Mouse (Mus musculus): ENCODE results near the gene Rab14. TPM values are rescaled to one million over a fixed set of nuclear protein-coding genes. Genes with fewer than 3 reads are reported as not detected.

Gene Rab14
- 462 and 482 TPM in 2 replicates for polyA plus RNA-seq (2015; fragmentation: Nextera tagmentation; extraction: Ambion mirVana)

GRCm38 (mm10) chr2:35200898-35201668, at the start of gene Rab14:
Rab14 (minus strand) TSS chr2:35201120.
- H3K9me3 ChIP-seq, result no peaks in the 10 kb centered on the region
- no peaks in the 10 kb centered on the region for H3K36me3 ChIP-seq
- H3K4me1 ChIP-seq (replicated peaks), result peaks cover 21% of the 10 kb centered on the region
- peak within 1 kb of the TSS; percentile 98 for H3K27ac ChIP-seq
- H3K4me2 ChIP-seq, result peak within 1 kb of the TSS; percentile 96
- H3K9ac ChIP-seq, result peak within 1 kb of the TSS; percentile 97
- under 1% methylated on average over 46 of the region's 47 CpGs for WGBS
- peak within 1 kb of the TSS; percentile 99 for H3K4me3 ChIP-seq
- ATAC-seq (ENCODE audit: low FRiP score), result peak; percentile 97
- H3K27me3 ChIP-seq, result no peaks in the 10 kb centered on the region

- 0 out of 2 replicates have a peak, but pooled peaks cover 5% of the 10 kb centered on the region for H3K9me3 ChIP-seq
- no peak overlapping the region for H3K4me2 ChIP-seq
- ATAC-seq (ENCODE audit: low FRiP score), result no peak
- no peak overlapping the region for H3K9ac ChIP-seq
- H3K4me3 ChIP-seq, result no peak overlapping the region
- no peaks in the 10 kb centered on the region for H3K36me3 ChIP-seq
- H3K27me3 ChIP-seq, result no peaks in the 10 kb centered on the region
- no peak overlapping the region for H3K27ac ChIP-seq
- 78% methylated on average over 5 of the region's 5 CpGs for WGBS
- H3K4me1 ChIP-seq (replicated peaks), result no peaks in the 10 kb centered on the region
These were observed 46.8 kb upstream of the Rab14 start for GRCm38 (mm10) chr2:35247763-35248162.

GRCm38 (mm10) chr2:35244241-35244640, 43.3 kb upstream of the Rab14 start:
- H3K4me2 ChIP-seq, result no peak overlapping the region
- 0 out of 2 replicates have a peak, but pooled peaks cover 7% of the 10 kb centered on the region for H3K9me3 ChIP-seq
- no peaks in the 10 kb centered on the region for H3K36me3 ChIP-seq
- no peak for ATAC-seq (ENCODE audit: low FRiP score)
- no peak overlapping the region for H3K27ac ChIP-seq
- no peak overlapping the region for H3K9ac ChIP-seq
- H3K4me1 ChIP-seq (replicated peaks), result no peaks in the 10 kb centered on the region
- no peaks in the 10 kb centered on the region for H3K27me3 ChIP-seq
- H3K4me3 ChIP-seq, result no peak overlapping the region
- WGBS, result 70% methylated on average over 3 of the region's 3 CpGs

GRCm38 (mm10) chr2:35235021-35235420, 34.1 kb upstream of the Rab14 start:
- 74% methylated on average over 6 of the region's 6 CpGs for WGBS
- ATAC-seq (ENCODE audit: low FRiP score), result no peak
- Histone ChIP-seq H3K4me1 (replicated peaks) (peaks cover 22% of the 10 kb centered on the region), H3K4me3 (no peak overlapping the region), H3K9ac (no peak overlapping the region), H3K36me3 (no peaks in the 10 kb centered on the region), H3K27ac (no peak overlapping the region), H3K4me2 (no peak overlapping the region), H3K9me3 (no peaks in the 10 kb centered on the region), H3K27me3 (no peaks in the 10 kb centered on the region)

GRCm38 (mm10) chr2:35233898-35234297, 33.0 kb upstream of the Rab14 start:
- Histone ChIP-seq H3K36me3 (no peaks in the 10 kb centered on the region), H3K4me3 (no peak overlapping the region), H3K9me3 (no peaks in the 10 kb centered on the region), H3K9ac (no peak overlapping the region), H3K27ac (no peak overlapping the region), H3K27me3 (no peaks in the 10 kb centered on the region), H3K4me1 (replicated peaks) (peaks cover 22% of the 10 kb centered on the region), H3K4me2 (no peak overlapping the region)
- ATAC-seq (ENCODE audit: low FRiP score), result no peak
- WGBS, result 20% methylated on average over 3 of the region's 3 CpGs

- Histone ChIP-seq H3K4me1 (replicated peaks) (peaks cover 22% of the 10 kb centered on the region), H3K9ac (no peak overlapping the region), H3K4me3 (no peak overlapping the region), H3K36me3 (no peaks in the 10 kb centered on the region), H3K27ac (no peak overlapping the region), H3K9me3 (no peaks in the 10 kb centered on the region), H3K4me2 (no peak overlapping the region), H3K27me3 (no peaks in the 10 kb centered on the region)
- no peak for ATAC-seq (ENCODE audit: low FRiP score)
- 70% methylated on average over 17 of the region's 17 CpGs for WGBS
These were observed 31.9 kb upstream of the Rab14 start for GRCm38 (mm10) chr2:35232595-35233445.

- Histone ChIP-seq H3K4me1 (replicated peaks) (peaks cover 22% of the 10 kb centered on the region), H3K27me3 (no peaks in the 10 kb centered on the region), H3K27ac (no peak overlapping the region), H3K9ac (no peak overlapping the region), H3K4me3 (no peak overlapping the region), H3K4me2 (no peak overlapping the region), H3K36me3 (no peaks in the 10 kb centered on the region), H3K9me3 (no peaks in the 10 kb centered on the region)
- 46% methylated on average over 2 of the region's 2 CpGs for WGBS
- no peak for ATAC-seq (ENCODE audit: low FRiP score)
These were observed 31.0 kb upstream of the Rab14 start for GRCm38 (mm10) chr2:35231871-35232270.

- Histone ChIP-seq H3K9me3 (no peaks in the 10 kb centered on the region), H3K27me3 (no peaks in the 10 kb centered on the region), H3K4me1 (replicated peaks) (peaks cover 22% of the 10 kb centered on the region), H3K9ac (no peak overlapping the region), H3K4me2 (no peak overlapping the region), H3K27ac (no peak overlapping the region), H3K4me3 (no peak overlapping the region), H3K36me3 (no peaks in the 10 kb centered on the region)
- no peak for ATAC-seq (ENCODE audit: low FRiP score)
- WGBS, result 33% methylated on average over 8 of the region's 8 CpGs
These were observed 29.3 kb upstream of the Rab14 start for GRCm38 (mm10) chr2:35230215-35230614.

- no peak overlapping the region for H3K4me2 ChIP-seq
- H3K9ac ChIP-seq, result no peak overlapping the region
- no peaks in the 10 kb centered on the region for H3K36me3 ChIP-seq
- H3K27ac ChIP-seq, result no peak overlapping the region
- no peak for ATAC-seq (ENCODE audit: low FRiP score)
- H3K27me3 ChIP-seq, result no peaks in the 10 kb centered on the region
- H3K9me3 ChIP-seq, result no peaks in the 10 kb centered on the region
- peaks cover 9% of the 10 kb centered on the region for H3K4me1 ChIP-seq (replicated peaks)
- no peak overlapping the region for H3K4me3 ChIP-seq
- WGBS, result 55% methylated on average over 4 of the region's 4 CpGs
These were observed 27.2 kb upstream of the Rab14 start for GRCm38 (mm10) chr2:35228145-35228544.

- no peak overlapping the region for H3K4me3 ChIP-seq
- H3K27ac ChIP-seq, result no peak overlapping the region
- no peaks in the 10 kb centered on the region for H3K36me3 ChIP-seq
- ATAC-seq (ENCODE audit: low FRiP score), result no peak
- H3K27me3 ChIP-seq, result no peaks in the 10 kb centered on the region
- no peaks in the 10 kb centered on the region; the same call in 1 of the 2 replicates for H3K4me1 ChIP-seq (replicated peaks)
- no peak overlapping the region for H3K4me2 ChIP-seq
- no peak overlapping the region for H3K9ac ChIP-seq
- no peaks in the 10 kb centered on the region for H3K9me3 ChIP-seq
- WGBS, result 93% methylated on average over 15 of the region's 15 CpGs
These were observed 23.4 kb upstream of the Rab14 start for GRCm38 (mm10) chr2:35224285-35224684.

- Histone ChIP-seq H3K9me3 (no peaks in the 10 kb centered on the region), H3K4me3 (no peak overlapping the region), H3K9ac (no peak overlapping the region), H3K4me1 (replicated peaks) (no peaks in the 10 kb centered on the region), H3K27me3 (no peaks in the 10 kb centered on the region), H3K4me2 (no peak overlapping the region), H3K36me3 (no peaks in the 10 kb centered on the region), H3K27ac (no peak overlapping the region)
- WGBS, result 61% methylated on average over 6 of the region's 6 CpGs
- ATAC-seq (ENCODE audit: low FRiP score), result no peak
These were observed 22.0 kb upstream of the Rab14 start for GRCm38 (mm10) chr2:35222822-35223391.

- ATAC-seq (ENCODE audit: low FRiP score), result no peak
- 93% methylated on average over 3 of the region's 3 CpGs for WGBS
- Histone ChIP-seq H3K4me1 (replicated peaks) (peaks cover 14% of the 10 kb centered on the region), H3K36me3 (no peaks in the 10 kb centered on the region), H3K9me3 (no peaks in the 10 kb centered on the region), H3K4me2 (no peak overlapping the region), H3K27me3 (0 out of 2 replicates have a peak, but pooled peaks cover 3% of the 10 kb centered on the region), H3K27ac (no peak overlapping the region), H3K9ac (no peak overlapping the region), H3K4me3 (no peak overlapping the region)
These were observed 17.8 kb upstream of the Rab14 start for GRCm38 (mm10) chr2:35218736-35219135.

Data from hindbrain, embryonic 13.5 days (tissue).